Comparison of ENCODE assay signal across 18 mouse cellular contexts in genomic region chr6:48687077-48687476, GRCm38 (mm10). TPM values are rescaled to one million over a fixed set of nuclear protein-coding genes. Genes with fewer than 3 reads are reported as not detected.
DNase-seq lines count a peak whose midpoint lies in the region; ATAC-seq and TF ChIP-seq lines count a peak whose summit lies in the region.
"Had no signal": no experiment of that assay in that cellular context is flagged by ENCODE, and none has a peak within 500 bp of the region (broad histone marks: within the 10 kb centered on the region; RNA-seq: fewer than 3 reads in every experiment).

No protein-coding gene starts in this region.

- in situ Hi-C loops in CH12.LX (cut with MboI; ENCODE audit: low pct_ligation_motif_present, low pct_unique_long_range_greater_than_20kb, low sequenced_read_pairs) = no loop called here

- no peaks in the 10 kb centered on the region for H3K36me3 ChIP-seq in kidney, embryonic 15.5 days
- peaks cover 26 to 36% of the 10 kb centered on the region in 2 experiments for H3K36me3 ChIP-seq in CH12.LX (replicated peaks in 1 of 2; ENCODE audit: control insufficient read depth in 1 of 2, insufficient read depth in 1 of 2, low read length in 1 of 2)
- no peaks in the 10 kb centered on the region for H3K36me3 ChIP-seq in megakaryocyte, embryonic 14.5 days (replicated peaks; ENCODE audit: low read length)
- no peaks in the 10 kb centered on the region for H3K36me3 ChIP-seq in stomach, postnatal 0 days (ENCODE audit: control insufficient read depth, insufficient read depth, low read length)
- H3K36me3 ChIP-seq: embryonic facial prominence, embryonic 12.5 days; forebrain, embryonic 10.5 days; liver, embryonic 13.5 days; stomach, embryonic 15.5 days had no signal

- TF ChIP-seq CTCF in CH12.LX (conservative IDR thresholded peaks at IDR 0.05 in 1 of 2, IDR thresholded peaks at IDR 0.05 in 1 of 2; ENCODE audit: low read depth in 2 of 2, low read length in 2 of 2) = no peak
- TF ChIP-seq CTCF in stomach, postnatal 0 days (IDR thresholded peaks at IDR 0.05; ENCODE audit: low read depth) = no peak

- DNase-seq in kidney, adult 18-20 months = no peak
- DNase-seq in A20 (ENCODE audit: low read depth, low spot score) (peak; percentile 76), CH12.LX (ENCODE audit: extremely low read depth) (peak; percentile 76)
- DNase-seq in stomach, postnatal 0 days (ENCODE audit: low spot score) = no peak
- no peak for DNase-seq in right cerebral cortex, postnatal 10 days (ENCODE audit: low spot score in 2 of 2)
- DNase-seq: cerebellum, adult 9-11 months; gastrocnemius, postnatal 10 days; liver, embryonic 13.5 days; right cerebral cortex, postnatal 25 days had no signal

- TF ChIP-seq POLR2A in CH12.LX (IDR thresholded peaks at IDR 0.05; ENCODE audit: low read depth, low read length) = peak; percentile 80

- TF ChIP-seq EP300 in CH12.LX (IDR thresholded peaks at IDR 0.05; ENCODE audit: low read length) = peak; percentile 84
- TF ChIP-seq EP300 in stomach, postnatal 0 days (optimal IDR thresholded peaks at IDR 0.05) = no peak

- no peak overlapping the region for H3K9ac ChIP-seq in kidney, embryonic 15.5 days
- peak overlapping the region; percentile 96 for H3K9ac ChIP-seq in CH12.LX (ENCODE audit: insufficient read depth, low read depth)
- no peak overlapping the region for H3K9ac ChIP-seq in stomach, postnatal 0 days (ENCODE audit: low read length)
- H3K9ac ChIP-seq: embryonic facial prominence, embryonic 12.5 days; liver, embryonic 13.5 days; stomach, embryonic 15.5 days had no signal

- H3K79me2 ChIP-seq in CH12.LX (replicated peaks; ENCODE audit: control insufficient read depth, extremely low read depth, insufficient read depth, poor library complexity, severe bottlenecking) = peaks cover 45% of the 10 kb centered on the region

- H3K4me2 ChIP-seq in kidney, embryonic 15.5 days = peak overlapping the region; percentile 26; the same call in 1 of the 2 replicates
- H3K4me2 ChIP-seq in CH12.LX (ENCODE audit: insufficient read depth, low read depth, poor library complexity, severe bottlenecking) = peak overlapping the region; percentile 96
- H3K4me2 ChIP-seq in stomach, postnatal 0 days (replicated peaks; ENCODE audit: low read depth) = no peak overlapping the region
- H3K4me2 ChIP-seq: embryonic facial prominence, embryonic 12.5 days; liver, embryonic 13.5 days; stomach, embryonic 15.5 days had no signal

- H3K4me3 ChIP-seq in kidney, embryonic 15.5 days (replicated peaks) = no peak overlapping the region
- H3K4me3 ChIP-seq in CH12.LX (replicated peaks in 1 of 3; ENCODE audit: low read depth in 2 of 3, low read length in 2 of 3, poor library complexity in 1 of 3) = peak overlapping the region; percentile 56 to 76 (median 63)
- peak overlapping the region; percentile 84 for H3K4me3 ChIP-seq in megakaryocyte, embryonic 14.5 days (replicated peaks)
- H3K4me3 ChIP-seq in stomach, postnatal 0 days (ENCODE audit: low read depth, low read length) = no peak overlapping the region
- H3K4me3 ChIP-seq: embryonic facial prominence, embryonic 12.5 days; forebrain, embryonic 10.5 days; liver, embryonic 13.5 days; stomach, embryonic 15.5 days had no signal

- H3K4me1 ChIP-seq in kidney, embryonic 15.5 days = no peaks in the 10 kb centered on the region
- peaks cover 7 to 72% of the 10 kb centered on the region in 2 experiments for H3K4me1 ChIP-seq in CH12.LX (ENCODE audit: control insufficient read depth in 1 of 2, insufficient read depth in 2 of 2)
- H3K4me1 ChIP-seq in megakaryocyte, embryonic 14.5 days = peaks cover 62% of the 10 kb centered on the region
- H3K4me1 ChIP-seq in stomach, postnatal 0 days (replicated peaks; ENCODE audit: control insufficient read depth, insufficient read depth) = no peaks in the 10 kb centered on the region
- H3K4me1 ChIP-seq: embryonic facial prominence, embryonic 12.5 days; forebrain, embryonic 10.5 days; liver, embryonic 13.5 days; stomach, embryonic 15.5 days had no signal

- H3K27ac ChIP-seq in kidney, embryonic 15.5 days = no peak overlapping the region
- H3K27ac ChIP-seq in CH12.LX (ENCODE audit: insufficient read depth, low read depth) = peak overlapping the region; percentile 97
- H3K27ac ChIP-seq in stomach, postnatal 0 days (replicated peaks) = no peak overlapping the region
- H3K27ac ChIP-seq: embryonic facial prominence, embryonic 12.5 days; forebrain, embryonic 10.5 days; macrophage; stomach, embryonic 15.5 days had no signal

- no peak for ATAC-seq in kidney, embryonic 15.5 days (replicated peaks; ENCODE audit: low FRiP score)
- no peak for ATAC-seq in stomach, postnatal 0 days (ENCODE audit: low FRiP score, low TSS enrichment)
- ATAC-seq: intestine, embryonic 16.5 days had no signal

- dilution Hi-C loops in CH12.LX (cut with MboI; ENCODE audit: extremely low pct_ligation_motif_present, extremely low pct_unique_long_range_greater_than_20kb, low sequenced_read_pairs) = no loop called here

- 51% methylated on average over 2 of the region's 2 CpGs for WGBS in kidney, embryonic 15.5 days
- WGBS in stomach, postnatal 0 days = 67% methylated on average over 2 of the region's 2 CpGs

- TF ChIP-seq RAD21 in CH12.LX (IDR thresholded peaks at IDR 0.05; ENCODE audit: low read depth, low read length) = no peak

- H3K9me3 ChIP-seq in kidney, embryonic 15.5 days (replicated peaks) = no peaks in the 10 kb centered on the region
- H3K9me3 ChIP-seq in CH12.LX (replicated peaks; ENCODE audit: low read length) = peaks cover 3% of the 10 kb centered on the region
- H3K9me3 ChIP-seq in megakaryocyte, embryonic 14.5 days = no peaks in the 10 kb centered on the region
- H3K9me3 ChIP-seq in stomach, postnatal 0 days (ENCODE audit: control insufficient read depth, low read length) = no peaks in the 10 kb centered on the region
- H3K9me3 ChIP-seq: embryonic facial prominence, embryonic 12.5 days; forebrain, embryonic 10.5 days; liver, embryonic 13.5 days; stomach, embryonic 15.5 days had no signal

- H3K27me3 ChIP-seq in kidney, embryonic 15.5 days = no peaks in the 10 kb centered on the region
- no peaks in the 10 kb centered on the region for H3K27me3 ChIP-seq in CH12.LX (replicated peaks)
- H3K27me3 ChIP-seq in megakaryocyte, embryonic 14.5 days (replicated peaks) = no peaks in the 10 kb centered on the region
- H3K27me3 ChIP-seq in stomach, postnatal 0 days (ENCODE audit: control insufficient read depth, insufficient read depth, low read length) = no peaks in the 10 kb centered on the region
- H3K27me3 ChIP-seq: embryonic facial prominence, embryonic 12.5 days; liver, embryonic 13.5 days; stomach, embryonic 15.5 days had no signal

TF ChIP-seq in CH12.LX, 34 proteins besides CTCF, POLR2A, EP300 and RAD21 (continues in another document):
- TF ChIP-seq ZMIZ1 (IDR thresholded peaks at IDR 0.05; ENCODE audit: low read depth, low read length) = no peak; the same call in 1 of the 2 replicates
- peak; percentile 49; the same call in 1 of the 2 replicates for TF ChIP-seq BHLHE40 (IDR thresholded peaks at IDR 0.05; ENCODE audit: low read depth, low read length)
- peak; percentile 51; the same call in 1 of the 2 replicates for TF ChIP-seq MXI1 (IDR thresholded peaks at IDR 0.05; ENCODE audit: low read depth, low read length)
- no peak for TF ChIP-seq ZKSCAN1 (IDR thresholded peaks at IDR 0.05; ENCODE audit: borderline replicate concordance, low read depth, low read length)
- TF ChIP-seq NRF1 (IDR thresholded peaks at IDR 0.05; ENCODE audit: low read depth, low read length) = no peak
- no peak; the same call in 1 of the 2 replicates for TF ChIP-seq E2F4 (IDR thresholded peaks at IDR 0.05; ENCODE audit: insufficient replicate concordance, low read depth, low read length)
- TF ChIP-seq POLR2AphosphoS2 (IDR thresholded peaks at IDR 0.05; ENCODE audit: low read depth, low read length) = no peak

RNA-seq across cellular contexts. Expression of gene Gimap4, which starts 2.7 kb away (rescaled TPM):
- polyA plus RNA-seq in kidney, embryonic 15.5 days (2015; fragmentation: Nextera tagmentation; extraction: Ambion mirVana) = 69.5 and 72.5 TPM in 2 replicates
- total RNA-seq in CH12.LX (2012; rRNA removed) (113 and 144 TPM in 2 replicates), CH12.LX (2014; rRNA removed) (264 and 316 TPM in 2 replicates)
- 203 and 274 TPM in 2 replicates for polyA plus RNA-seq in CH12.LX (2012; ENCODE audit: insufficient read length, low read depth)
- polyA plus RNA-seq in megakaryocyte, embryonic 14.5 days (2012; ENCODE audit: insufficient read depth, low replicate concordance) = 0.32 TPM in 1 of 2 replicates, not detected in the other
- polyA plus RNA-seq in stomach, postnatal 0 days (2015; fragmentation: Nextera tagmentation; extraction: Ambion mirVana) = 8.0 and 8.5 TPM in 2 replicates

RNA-seq across cellular contexts. Expression of gene Gimap9, which starts 11.1 kb away (rescaled TPM):
- 11.7 and 12.6 TPM in 2 replicates for polyA plus RNA-seq in kidney, embryonic 15.5 days (2015; fragmentation: Nextera tagmentation; extraction: Ambion mirVana)
- total RNA-seq in CH12.LX (2012; rRNA removed) (31.0 and 38.5 TPM in 2 replicates), CH12.LX (2014; rRNA removed) (75.1 and 83.9 TPM in 2 replicates)
- 43.4 and 46.1 TPM in 2 replicates for polyA plus RNA-seq in CH12.LX (2012; ENCODE audit: insufficient read length, low read depth)
- polyA plus RNA-seq in megakaryocyte, embryonic 14.5 days (2012; ENCODE audit: insufficient read depth, low replicate concordance) = 2.5 TPM in 1 of 2 replicates, not detected in the other
- 3.2 and 3.5 TPM in 2 replicates for polyA plus RNA-seq in stomach, postnatal 0 days (2015; fragmentation: Nextera tagmentation; extraction: Ambion mirVana)

RNA-seq across cellular contexts. Expression of gene Gimap6, which starts 20.9 kb away (rescaled TPM):
- 50.6 and 51.3 TPM in 2 replicates for polyA plus RNA-seq in kidney, embryonic 15.5 days (2015; fragmentation: Nextera tagmentation; extraction: Ambion mirVana)
- total RNA-seq in CH12.LX (2012; rRNA removed) (78.1 and 88.9 TPM in 2 replicates), CH12.LX (2014; rRNA removed) (128 and 158 TPM in 2 replicates)
- polyA plus RNA-seq in CH12.LX (2012; ENCODE audit: insufficient read length, low read depth) = 87.9 and 97.2 TPM in 2 replicates
- 1.2 and 5.9 TPM in 2 replicates for polyA plus RNA-seq in megakaryocyte, embryonic 14.5 days (2012; ENCODE audit: insufficient read depth, low replicate concordance)
- 11.3 and 13.0 TPM in 2 replicates for polyA plus RNA-seq in stomach, postnatal 0 days (2015; fragmentation: Nextera tagmentation; extraction: Ambion mirVana)

RNA-seq across cellular contexts. Expression of gene Gm28053, which starts 31.3 kb away (rescaled TPM):
- 2.7 and 3.3 TPM in 2 replicates for polyA plus RNA-seq in kidney, embryonic 15.5 days (2015; fragmentation: Nextera tagmentation; extraction: Ambion mirVana)
- total RNA-seq in CH12.LX (2012; rRNA removed) (10.0 and 12.0 TPM in 2 replicates), CH12.LX (2014; rRNA removed) (8.0 and 8.8 TPM in 2 replicates)
- 22.7 and 46.9 TPM in 2 replicates for polyA plus RNA-seq in CH12.LX (2012; ENCODE audit: insufficient read length, low read depth)
- not detected in 2 replicates for polyA plus RNA-seq in megakaryocyte, embryonic 14.5 days (2012; ENCODE audit: insufficient read depth, low replicate concordance)
- 0.59 TPM in 1 of 2 replicates, not detected in the other for polyA plus RNA-seq in stomach, postnatal 0 days (2015; fragmentation: Nextera tagmentation; extraction: Ambion mirVana)
- polyA plus RNA-seq: embryonic facial prominence, embryonic 12.5 days; forebrain, embryonic 10.5 days; hindbrain, embryonic 11.5 days; macrophage had no signal

RNA-seq across cellular contexts. Expression of gene Gimap7, which starts 31.3 kb away (rescaled TPM):
- polyA plus RNA-seq in kidney, embryonic 15.5 days (2015; fragmentation: Nextera tagmentation; extraction: Ambion mirVana) = not detected in 2 replicates
- 14.5 and 16.3 TPM in 2 replicates for total RNA-seq in CH12.LX (2012; rRNA removed)
- total RNA-seq in CH12.LX (2014; rRNA removed) = 4.2 and 4.3 TPM in 2 replicates
- polyA plus RNA-seq in CH12.LX (2012; ENCODE audit: insufficient read length, low read depth) = 7.0 and 7.1 TPM in 2 replicates
- not detected in 2 replicates for polyA plus RNA-seq in megakaryocyte, embryonic 14.5 days (2012; ENCODE audit: insufficient read depth, low replicate concordance)
- polyA plus RNA-seq in stomach, postnatal 0 days (2015; fragmentation: Nextera tagmentation; extraction: Ambion mirVana) = not detected in 2 replicates
- total RNA-seq: gastrocnemius, postnatal 10 days; layer of hippocampus, adult 8-10 months had no signal
- polyA plus RNA-seq: embryonic facial prominence, embryonic 12.5 days; forebrain, embryonic 10.5 days; hindbrain, embryonic 11.5 days; stomach, embryonic 15.5 days had no signal

Comparison
In these comparisons a context has a peak if more than half of its experiments do, and no peak if none do; other contexts are left out.
1. H3K4me3 ChIP-seq: peak in CH12.LX (3 of 3) and megakaryocyte, embryonic 14.5 days (single experiment); none in kidney, embryonic 15.5 days (single experiment) and stomach, postnatal 0 days (single experiment).
2. DNase-seq: peak in A20 (single experiment) and CH12.LX (single experiment); none in kidney, adult 18-20 months (single experiment), stomach, postnatal 0 days (single experiment) and right cerebral cortex, postnatal 10 days (0 of 2).